Mouse (Mus musculus) liver, adult 2 months (tissue): ENCODE results near the gene Trim27. TPM values are rescaled to one million over a fixed set of nuclear protein-coding genes. Genes with fewer than 3 reads are reported as not detected.

Experiments
- DNase-seq: peaks from one replicate; pipeline ENCODE4 v3.0.0-alpha.2; 2011; ENCODE audit warnings: low read depth, low spot score; ENCODE audit errors: extremely low read depth
- H3K27ac ChIP-seq: fragments of 200-500 bp; replicated peaks from 2 replicates; pipeline ENCODE4 v1.5.1; 2012; ENCODE audit warnings: low read depth, mild to moderate bottlenecking, control low read depth, inconsistent platforms, low read length; ENCODE audit not compliant: insufficient read depth
- H3K27me3 ChIP-seq: fragments of 200-500 bp; 2 replicates; pipeline ENCODE4 v1.6.1; 2012; ENCODE audit warnings: mild to moderate bottlenecking, moderate library complexity, low read length, inconsistent platforms; ENCODE audit not compliant: control insufficient read depth, insufficient read depth
- H3K36me3 ChIP-seq: fragments of 200-500 bp; 2 replicates; pipeline ENCODE4 v1.6.1; 2012; ENCODE audit warnings: low read length, inconsistent platforms; ENCODE audit not compliant: control insufficient read depth, insufficient read depth
- H3K4me1 ChIP-seq: fragments of 200-500 bp; 2 replicates; pipeline ENCODE4 v1.6.1; 2011; ENCODE audit warnings: low read length; ENCODE audit not compliant: control insufficient read depth, insufficient read depth
- H3K4me3 ChIP-seq: fragments of 200-500 bp; 2 replicates; pipeline ENCODE4 v1.5.1; 2011; ENCODE audit warnings: low read depth, mild to moderate bottlenecking, control low read depth, low read length, moderate library complexity; ENCODE audit not compliant: insufficient read depth
- H3K79me2 ChIP-seq: fragments of 200-500 bp; 2 replicates; pipeline ENCODE4 v1.6.1; 2012; ENCODE audit warnings: inconsistent platforms, mild to moderate bottlenecking, low read length, moderate library complexity; ENCODE audit not compliant: control insufficient read depth, insufficient read depth
- H3K9ac ChIP-seq: fragments of 200-500 bp; 2 replicates; pipeline ENCODE4 v1.6.1; 2012; ENCODE audit warnings: low read depth, mild to moderate bottlenecking, control low read depth, inconsistent platforms, low read length
- CTCF ChIP-seq: fragments of 200-500 bp; IDR thresholded peaks from 2 replicates; pipeline ENCODE4 v1.5.1; 2011; ENCODE audit warnings: low read depth, low read length, control low read depth
- POLR2A ChIP-seq: fragments of 200-500 bp; IDR thresholded peaks from 2 replicates; pipeline ENCODE4 v1.6.1; 2011; ENCODE audit warnings: low read length, control low read depth; ENCODE audit not compliant: insufficient read depth; ENCODE audit errors: extremely low read depth
- WGBS: fragments of 180-500 bp; shearing (Covaris S2); methylation state at CpG from one replicate; pipeline ENCODE4 v1.1.7; 2018; 5-methylcytosine and 5-hydroxymethylcytosine counted together
- polyA plus RNA-seq: library from polyadenylated mRNA; depleted of rRNA; stranded (reverse); fragments of >200 nt; gene quantifications from 2 replicates; pipeline ENCODE4 v1.2.3, GENCODE M21; 2012
- total RNA-seq: library from RNA; depleted of rRNA; stranded (reverse); fragments of >200 nt; gene quantifications from 2 replicates; pipeline ENCODE4 v1.2.3, GENCODE M21; 2014

Trim27 gene
- total and polyA plus RNA-seq, 2 experiments = 9.4 to 39.5 TPM

DNA sequence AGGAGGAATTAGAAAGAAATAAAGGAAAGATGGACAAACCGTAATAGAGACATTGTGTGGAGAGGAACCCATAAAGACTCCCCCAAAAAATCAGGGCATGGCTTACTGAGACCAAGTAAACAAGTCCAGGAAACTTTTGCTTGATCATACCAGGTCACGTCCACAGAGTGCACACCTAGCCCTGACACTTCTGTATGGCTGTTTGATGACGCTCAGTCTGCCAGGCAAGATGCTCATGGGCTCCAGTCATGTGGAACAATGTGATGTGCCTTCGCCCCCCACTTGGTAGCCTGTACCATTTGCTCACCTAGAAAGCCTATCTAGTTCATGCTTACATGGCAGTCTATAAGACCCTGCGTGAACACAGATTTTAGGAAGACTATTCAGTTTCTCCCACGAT, 3.8 kb downstream of the Trim27 start:
- H3K27me3 ChIP-seq = no peaks in the 10 kb centered on the region
- H3K79me2 ChIP-seq = peaks cover 5% of the 10 kb centered on the region; the same call in 1 of the 2 replicates
- peaks cover 40% of the 10 kb centered on the region for H3K36me3 ChIP-seq
- H3K4me3 ChIP-seq = no peak overlapping the region
- peaks cover 3% of the 10 kb centered on the region for H3K4me1 ChIP-seq
- no peak for DNase-seq
- whole genome bisulfite sequencing = 95% methylated on average over 6 of the region's 6 CpGs
- no peak overlapping the region for H3K9ac ChIP-seq
- TF ChIP-seq CTCF (no peak), POLR2A (no peak)
- H3K27ac ChIP-seq = no peak overlapping the region

DNA sequence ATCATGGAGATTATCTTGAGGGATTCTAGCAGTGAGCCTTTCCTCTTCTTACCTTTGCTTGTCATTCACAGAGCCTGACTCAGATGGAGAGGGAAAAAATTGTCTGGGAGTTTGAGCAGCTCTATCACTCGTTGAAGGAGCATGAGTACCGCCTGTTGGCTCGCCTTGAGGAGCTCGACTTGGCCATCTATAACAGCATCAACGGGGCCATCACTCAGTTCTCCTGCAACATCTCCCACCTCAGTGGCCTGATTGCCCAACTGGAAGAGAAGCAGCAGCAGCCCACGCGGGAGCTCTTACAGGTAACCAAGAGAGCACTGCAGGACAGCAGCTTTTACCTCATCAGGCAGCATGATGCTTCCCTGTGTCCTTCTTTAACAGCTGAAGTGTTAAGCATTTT, 4.4 kb downstream of the Trim27 start:
- H3K36me3 ChIP-seq = peaks cover 46% of the 10 kb centered on the region
- 94% methylated on average over 7 of the region's 7 CpGs for WGBS

DNA sequence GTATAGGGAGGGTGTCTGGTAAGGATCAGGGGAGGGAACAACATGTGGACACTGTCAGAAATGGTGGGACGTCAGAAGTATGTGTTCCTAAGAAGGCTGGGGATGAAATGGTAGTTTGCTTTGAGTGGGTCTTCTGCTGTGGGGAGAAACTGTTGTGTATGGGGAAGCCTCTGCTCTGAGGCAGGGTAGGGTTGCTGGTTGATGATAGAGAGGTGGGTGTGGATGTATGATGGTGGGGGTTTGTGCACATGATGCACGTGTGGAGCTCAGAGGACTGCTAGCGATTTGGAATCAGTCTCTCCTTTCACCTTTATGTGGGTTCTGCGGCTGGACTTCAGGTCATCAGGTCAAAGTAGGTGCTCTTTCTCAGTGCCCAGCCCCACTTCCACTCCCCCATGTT, 6.3 kb downstream of the Trim27 start:
- 73% methylated on average over 4 of the region's 4 CpGs for WGBS
- H3K27me3 ChIP-seq = no peaks in the 10 kb centered on the region
- no peak for TF ChIP-seq POLR2A
- no peak for TF ChIP-seq CTCF
- H3K79me2 ChIP-seq = peaks cover 5% of the 10 kb centered on the region; the same call in 1 of the 2 replicates
- no peak overlapping the region for H3K4me3 ChIP-seq
- H3K36me3 ChIP-seq = peaks cover 64% of the 10 kb centered on the region
- peaks cover 3% of the 10 kb centered on the region; the same call in 1 of the 2 replicates for H3K4me1 ChIP-seq
- DNase-seq = no peak
- no peak overlapping the region for H3K27ac ChIP-seq
- H3K9ac ChIP-seq = no peak overlapping the region

More for the DNA sequence above, 4.4 kb downstream of the Trim27 start:
- Histone ChIP-seq H3K4me1 (peaks cover 3% of the 10 kb centered on the region), H3K79me2 (peaks cover 5% of the 10 kb centered on the region; the same call in 1 of the 2 replicates), H3K27me3 (no peaks in the 10 kb centered on the region), H3K27ac (no peak overlapping the region), H3K9ac (no peak overlapping the region), H3K4me3 (no peak overlapping the region)
- DNase-seq = no peak
- TF ChIP-seq POLR2A = no peak

DNA sequence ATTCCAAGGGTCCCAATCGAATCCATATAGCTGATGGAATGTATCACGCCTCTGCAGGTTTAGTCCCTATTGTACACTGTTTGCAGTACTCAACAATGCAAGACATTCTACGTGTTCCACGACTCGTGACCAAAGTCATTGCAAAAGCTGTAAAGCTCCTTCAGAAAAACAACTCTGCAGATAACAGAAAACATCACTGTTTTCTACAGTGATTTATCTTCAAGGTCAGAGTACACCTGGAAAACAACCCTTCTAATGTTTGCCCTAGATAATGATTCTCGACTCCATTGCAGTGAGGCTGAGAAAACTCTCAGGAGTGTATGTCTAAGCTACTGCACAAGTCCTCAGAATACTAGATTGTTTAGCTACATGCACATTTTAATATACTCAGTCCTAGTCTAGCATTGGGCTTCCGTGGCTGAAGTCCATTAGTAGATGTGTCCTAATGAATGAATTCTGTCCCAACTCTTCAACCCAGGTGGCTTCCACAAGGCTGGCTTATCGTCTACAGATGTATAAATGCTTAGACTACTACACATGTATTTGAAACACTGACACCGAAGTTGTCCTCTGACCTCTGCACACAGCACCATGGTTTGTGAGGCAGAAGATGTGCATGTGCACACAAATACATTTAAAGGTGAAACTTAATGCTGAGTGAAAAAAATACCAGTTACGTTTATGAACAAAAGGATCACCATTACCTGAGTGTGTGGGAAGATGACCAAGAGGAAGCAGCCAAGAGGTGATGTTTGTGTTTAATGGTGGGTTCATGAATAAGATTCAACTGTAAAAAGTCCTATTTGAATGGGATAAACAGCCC, 16.4 kb downstream of the Trim27 start:
- TF ChIP-seq POLR2A (no peak), CTCF (no peak)
- Histone ChIP-seq H3K27me3 (no peaks in the 10 kb centered on the region), H3K36me3 (peaks cover 28% of the 10 kb centered on the region), H3K4me3 (no peak overlapping the region), H3K27ac (no peak overlapping the region), H3K9ac (no peak overlapping the region), H3K4me1 (no peaks in the 10 kb centered on the region), H3K79me2 (no peaks in the 10 kb centered on the region)
- WGBS = 69% methylated on average over 10 of the region's 10 CpGs
- no peak for DNase-seq

DNA sequence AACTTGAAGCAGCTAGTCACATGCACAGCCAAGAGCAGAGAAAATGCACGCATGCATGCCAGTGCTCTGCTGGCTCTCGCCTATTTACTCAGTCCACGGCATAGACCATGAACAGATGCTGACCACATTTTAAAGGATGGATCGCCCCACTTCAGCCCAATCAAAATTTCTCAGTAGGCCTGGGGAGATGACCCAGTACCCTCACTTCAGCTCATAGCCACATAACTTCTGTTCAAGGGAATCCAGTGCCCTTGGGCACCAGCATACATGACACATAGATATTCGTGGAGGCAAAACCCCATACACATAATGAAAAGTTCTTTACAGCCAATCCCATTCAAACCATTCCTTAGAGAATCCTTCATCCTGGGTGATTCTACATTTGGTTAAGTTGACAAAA, 18.5 kb downstream of the Trim27 start:
- Histone ChIP-seq H3K4me1 (no peaks in the 10 kb centered on the region), H3K27ac (no peak overlapping the region), H3K79me2 (no peaks in the 10 kb centered on the region), H3K27me3 (no peaks in the 10 kb centered on the region), H3K4me3 (no peak overlapping the region), H3K9ac (no peak overlapping the region), H3K36me3 (peaks cover 10% of the 10 kb centered on the region)
- WGBS = 86% methylated on average over 5 of the region's 5 CpGs
- no peak for DNase-seq
- no peak for TF ChIP-seq CTCF
- TF ChIP-seq POLR2A = no peak

DNA sequence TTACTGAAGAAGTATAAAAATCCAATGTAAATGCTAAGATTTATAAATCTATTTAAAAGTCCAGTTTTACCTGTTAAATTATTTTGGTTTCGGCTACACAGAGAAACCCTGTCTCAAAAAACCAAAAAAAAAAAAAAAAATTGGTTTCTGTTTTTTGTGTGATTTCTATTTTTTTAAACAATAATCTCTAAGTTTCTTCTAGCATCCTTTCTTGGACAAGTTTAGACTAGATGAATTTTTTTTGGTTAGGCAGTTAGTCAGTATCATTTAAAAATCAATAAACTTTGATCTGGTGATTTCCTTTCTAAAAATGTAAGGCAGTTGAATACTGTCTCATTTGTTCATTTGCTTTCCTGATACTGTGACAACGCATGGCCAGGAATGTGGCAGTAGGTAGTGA, 19.1 kb downstream of the Trim27 start:
- Histone ChIP-seq H3K9ac (no peak overlapping the region), H3K27ac (no peak overlapping the region), H3K4me3 (no peak overlapping the region), H3K79me2 (no peaks in the 10 kb centered on the region), H3K36me3 (peaks cover 4% of the 10 kb centered on the region; the same call in 1 of the 2 replicates), H3K27me3 (no peaks in the 10 kb centered on the region), H3K4me1 (no peaks in the 10 kb centered on the region)
- no peak for DNase-seq
- TF ChIP-seq POLR2A = no peak
- no peak for TF ChIP-seq CTCF
- WGBS = 95% methylated on average over 2 of the region's 2 CpGs
